Mouse (Mus musculus): ENCODE results near the gene Stard3nl. TPM values are rescaled to one million over a fixed set of nuclear protein-coding genes. Genes with fewer than 3 reads are reported as not detected.

The Stard3nl gene
- polyA plus RNA-seq (2012; rRNA removed; ENCODE audit: low replicate concordance) = 7.5 and 8.7 TPM in 2 replicates

GRCm38 (mm10) chr13:19395688-19396354 is at the start of gene Stard3nl:
Stard3nl (minus strand) TSS chr13:19395795.

Other genes starting within 250 kb of the Stard3nl start
- gene Epdr1, start 224.1 kb upstream of the Stard3nl start, polyA plus RNA-seq (2012; rRNA removed; ENCODE audit: low replicate concordance) = 2.7 and 6.4 TPM in 2 replicates
- 0.15 TPM in 1 of 2 replicates, not detected in the other for gene Sfrp4, start 227.3 kb upstream of the Stard3nl start, polyA plus RNA-seq (2012; rRNA removed; ENCODE audit: low replicate concordance)